Mouse (Mus musculus): Measurements from ENCODE around the gene Suclg2.

Suclg2 gene

GRCm38 (mm10) chr6:95718031-95718968 lies at the start of gene Suclg2:
TSS of gene Suclg2 (minus strand) at chr6:95718800.
- in situ Hi-C loops (cut with MboI, MseI): loop anchor here (10.0 to 25.0 kb wide), 3 partner anchors 606 to 1577 kb away; partner anchors contain the start of genes Kbtbd8 and Slc25a26

- in situ Hi-C loops (cut with MboI, MseI): no loop called here
Measured at GRCm38 (mm10) chr6:95766566-95766965, 48.0 kb upstream of the Suclg2 start.

- in situ Hi-C loops (cut with MboI, MseI): no loop called here
Measured at GRCm38 (mm10) chr6:95759558-95760172, 41.1 kb upstream of the Suclg2 start.

GRCm38 (mm10) chr6:95742378-95742777 lies 23.8 kb upstream of the Suclg2 start:
- in situ Hi-C loops (cut with MboI, MseI): no loop called here

GRCm38 (mm10) chr6:95731570-95732367 lies 13.2 kb upstream of the Suclg2 start:
- in situ Hi-C loops (cut with MboI, MseI): no loop called here

- in situ Hi-C loops (cut with MboI, MseI): no loop called here
Measured at GRCm38 (mm10) chr6:95729399-95729798, 10.8 kb upstream of the Suclg2 start.

GRCm38 (mm10) chr6:95725281-95725680 lies 6.7 kb upstream of the Suclg2 start:
- in situ Hi-C loops (cut with MboI, MseI): no loop called here

GRCm38 (mm10) chr6:95723361-95723760 lies 4.8 kb upstream of the Suclg2 start:
- in situ Hi-C loops (cut with MboI, MseI): loop anchor here (25.0 kb wide), 2 partner anchors 611 to 1211 kb away; partner anchors contain the start of genes Kbtbd8 and Slc25a26

GRCm38 (mm10) chr6:95719791-95720190 lies 1.2 kb upstream of the Suclg2 start:
- in situ Hi-C loops (cut with MboI, MseI): loop anchor here (10.0 to 25.0 kb wide), 3 partner anchors 607 to 1575 kb away; partner anchors contain the start of genes Kbtbd8 and Slc25a26

GRCm38 (mm10) chr6:95718969-95719333 lies 351 bp upstream of the Suclg2 start:
- in situ Hi-C loops (cut with MboI, MseI): loop anchor here (10.0 to 25.0 kb wide), 3 partner anchors 607 to 1576 kb away; partner anchors contain the start of genes Kbtbd8 and Slc25a26

- in situ Hi-C loops (cut with MboI, MseI): loop anchor here (10.0 to 25.0 kb wide), 3 partner anchors 605 to 1578 kb away; partner anchors contain the start of genes Kbtbd8 and Slc25a26
Measured at GRCm38 (mm10) chr6:95717071-95717470, 1.5 kb downstream of the Suclg2 start.

- in situ Hi-C loops (cut with MboI, MseI): loop anchor here (10.0 to 25.0 kb wide), 3 partner anchors 604 to 1578 kb away; partner anchors contain the start of genes Kbtbd8 and Slc25a26
Measured at GRCm38 (mm10) chr6:95716476-95716875, 2.1 kb downstream of the Suclg2 start.

- in situ Hi-C loops (cut with MboI, MseI): loop anchor here (10.0 to 25.0 kb wide), 3 partner anchors 601 to 1582 kb away; partner anchors contain the start of genes Kbtbd8 and Slc25a26
Measured at GRCm38 (mm10) chr6:95713245-95713644, 5.4 kb downstream of the Suclg2 start.

- in situ Hi-C loops (cut with MboI, MseI): loop anchor here (10.0 to 25.0 kb wide), 3 partner anchors 600 to 1583 kb away; partner anchors contain the start of genes Kbtbd8 and Slc25a26
Measured at GRCm38 (mm10) chr6:95712081-95712480, 6.5 kb downstream of the Suclg2 start.

- in situ Hi-C loops (cut with MboI, MseI): loop anchor here (10.0 to 25.0 kb wide), 3 partner anchors 599 to 1583 kb away; partner anchors contain the start of genes Kbtbd8 and Slc25a26
Measured at GRCm38 (mm10) chr6:95711671-95712070, 6.9 kb downstream of the Suclg2 start.

GRCm38 (mm10) chr6:95710886-95711285 lies 7.7 kb downstream of the Suclg2 start:
- in situ Hi-C loops (cut with MboI, MseI): loop anchor here (10.0 to 25.0 kb wide), 3 partner anchors 599 to 1584 kb away; partner anchors contain the start of genes Kbtbd8 and Slc25a26

- in situ Hi-C loops (cut with MboI, MseI): loop anchor here (25.0 kb wide), 2 partner anchors 597 to 1197 kb away; partner anchors contain the start of genes Kbtbd8 and Slc25a26
Measured at GRCm38 (mm10) chr6:95709531-95709930, 9.1 kb downstream of the Suclg2 start.

- in situ Hi-C loops (cut with MboI, MseI): loop anchor here (25.0 kb wide), 2 partner anchors 597 to 1197 kb away; partner anchors contain the start of genes Kbtbd8 and Slc25a26
Measured at GRCm38 (mm10) chr6:95709106-95709505, 9.5 kb downstream of the Suclg2 start.

- in situ Hi-C loops (cut with MboI, MseI): loop anchor here (25.0 kb wide), 2 partner anchors 592 to 1192 kb away; partner anchors contain the start of genes Kbtbd8 and Slc25a26
Measured at GRCm38 (mm10) chr6:95704626-95705025, 14.0 kb downstream of the Suclg2 start.

GRCm38 (mm10) chr6:95702200-95702599 lies 16.4 kb downstream of the Suclg2 start:
- in situ Hi-C loops (cut with MboI, MseI): loop anchor here (25.0 kb wide), 2 partner anchors 590 to 1190 kb away; partner anchors contain the start of genes Kbtbd8 and Slc25a26
